Mouse (Mus musculus) brain, embryonic 14.5 days (tissue): ENCODE measurements at regions not wholly inside any gene's neighbourhood (a gene's known extent, or its start where the extent isn't known, plus 50 kb on each side); places are given as distances from the start of the nearest gene placed in this dataset.

Experiments used
- CTCF ChIP-seq: fragments of 200-500 bp; IDR thresholded peaks from 2 replicates; pipeline ENCODE4 v1.5.1; 2012; ENCODE audit warnings: inconsistent platforms, mild to moderate bottlenecking, moderate library complexity, borderline replicate concordance; ENCODE audit not compliant: insufficient read depth, insufficient read length; ENCODE audit errors: extremely low read depth
- POLR2A ChIP-seq: fragments of 200-500 bp; IDR thresholded peaks from 2 replicates; pipeline ENCODE4 v1.6.1; 2012; ENCODE audit warnings: mild to moderate bottlenecking, inconsistent platforms, borderline replicate concordance; ENCODE audit not compliant: poor library complexity, insufficient read depth, insufficient read length, severe bottlenecking; ENCODE audit errors: extremely low read depth

GRCm38 (mm10) chr10:72403290-72403689, 251.4 kb upstream of the Zwint start:
- TF ChIP-seq POLR2A (no peak), CTCF (no peak)
